Mouse (Mus musculus) 3134 (cell line): ENCODE measurements around the gene Tmem52b.
"Not testable (repeated sequence)": the region's sequence is repeated elsewhere in the genome, so short reads cannot be mapped to it uniquely, and the experiment has no call there.

Experiments
- DNase-seq: peaks from one replicate; pipeline ENCODE4 v3.0.0-alpha.2; 2011; ENCODE audit warnings: low spot score; ENCODE audit not compliant: insufficient read length; ENCODE audit errors: extremely low read depth

Gene Tmem52b

GRCm38 (mm10) chr6:129512367-129512766 lies at the start of gene Tmem52b:
TSS of gene Tmem52b (plus strand) at chr6:129512555.
- no peak for DNase-seq

- DNase-seq: no peak
Observed at GRCm38 (mm10) chr6:129471386-129471785, 41.0 kb upstream of the Tmem52b start.

GRCm38 (mm10) chr6:129472627-129473026 lies 39.7 kb upstream of the Tmem52b start:
- no peak for DNase-seq

- no peak for DNase-seq
Observed at GRCm38 (mm10) chr6:129476404-129477126, 35.8 kb upstream of the Tmem52b start.

DNA sequence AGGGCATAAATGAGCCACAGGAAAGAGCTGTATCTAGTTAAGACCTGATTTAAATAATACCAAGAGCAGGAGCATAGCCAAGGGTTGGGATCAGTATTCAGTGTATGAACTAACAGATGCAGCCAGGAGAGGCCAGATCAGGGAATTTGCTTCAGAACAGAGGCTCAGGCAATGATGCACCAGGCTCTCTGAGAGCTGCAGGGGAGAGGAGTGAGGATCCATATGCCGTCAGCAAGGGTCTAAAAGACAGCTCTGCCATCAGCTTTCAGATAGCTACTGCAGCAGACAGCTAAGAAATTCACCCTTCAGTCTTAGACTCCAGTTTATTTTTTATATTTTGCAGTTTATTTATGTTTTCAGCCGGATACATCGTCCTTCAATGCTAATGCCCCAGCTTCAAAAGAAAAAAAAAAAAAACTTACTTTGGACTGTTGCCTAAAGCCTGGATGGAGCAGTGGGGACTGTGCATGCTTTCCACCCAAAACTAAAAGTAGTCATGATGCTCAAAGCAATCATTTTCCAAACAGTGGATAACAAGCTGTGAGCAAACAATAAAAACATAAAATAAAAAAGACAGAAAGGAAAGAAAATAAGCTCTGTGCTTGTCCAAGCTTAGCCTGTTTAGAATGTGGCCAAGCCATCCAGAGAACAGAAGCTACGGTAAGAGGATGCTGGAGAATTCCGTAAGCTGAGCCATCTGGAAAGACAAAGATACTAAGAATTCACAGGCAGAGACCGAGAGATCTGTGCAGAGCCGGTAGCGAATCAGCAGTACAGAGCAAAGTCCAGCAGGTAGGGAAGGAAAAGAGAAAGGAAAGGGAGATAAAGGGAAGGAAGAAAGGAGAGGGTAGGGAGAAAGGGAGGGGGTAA lies 32.0 kb upstream of the Tmem52b start:
- no peak for DNase-seq

DNA sequence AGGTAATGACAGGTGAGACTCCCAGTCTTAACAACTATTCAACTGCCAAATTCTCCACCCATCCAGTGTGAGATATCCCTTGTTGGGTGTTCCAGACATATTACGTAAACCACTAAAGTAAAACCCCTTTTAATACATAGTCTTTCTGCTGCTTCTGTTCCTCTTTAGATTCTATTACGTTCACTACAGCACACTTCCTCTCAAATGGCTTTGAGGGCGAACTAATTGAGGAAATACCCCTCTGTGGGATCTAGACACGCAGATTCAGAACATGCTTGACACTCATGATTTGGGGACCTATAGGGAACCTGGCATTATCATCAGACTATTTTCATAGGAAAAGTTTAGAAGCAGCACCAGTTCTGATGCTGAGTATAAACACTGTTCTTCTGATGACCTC lies 17.4 kb upstream of the Tmem52b start:
- DNase-seq: no peak

DNA sequence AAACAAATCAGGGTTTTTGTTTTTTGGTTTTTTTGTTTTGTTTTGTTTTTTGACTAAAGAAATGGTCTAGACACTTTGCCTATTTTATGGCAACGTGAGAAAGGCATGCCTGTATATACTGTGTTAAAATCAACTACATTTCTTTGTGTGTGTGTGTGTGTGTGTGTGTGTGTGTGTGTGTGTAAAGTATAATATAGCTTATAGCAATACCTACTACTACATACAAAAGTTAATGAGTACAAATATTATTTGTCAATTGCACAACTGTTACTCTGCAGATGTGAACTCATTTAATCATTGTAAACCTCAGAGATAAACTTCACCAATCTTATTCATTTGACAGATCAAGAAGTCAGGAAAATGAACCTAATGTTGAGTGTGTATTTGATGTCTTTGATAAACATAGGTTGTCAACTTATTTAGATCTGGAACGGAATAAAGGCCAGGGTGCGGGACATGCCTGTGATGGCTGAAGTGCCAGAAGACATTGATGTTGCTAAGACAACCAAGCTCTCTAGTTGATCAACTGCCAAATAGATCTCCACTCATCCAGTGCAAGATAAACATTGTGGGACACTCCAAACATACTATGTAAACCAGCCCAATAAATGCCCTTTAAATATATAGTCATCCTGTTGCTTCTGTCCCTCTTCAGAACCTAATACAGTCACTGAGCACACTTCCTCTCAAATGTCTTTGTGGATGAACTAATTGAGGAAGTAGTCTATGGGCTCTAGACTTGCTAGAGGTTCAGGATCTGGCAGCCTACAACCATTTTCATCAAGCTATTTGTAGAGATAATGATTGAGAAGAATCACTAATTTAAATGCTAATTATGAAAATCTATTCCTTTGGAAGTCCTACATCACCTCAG lies 14.8 kb upstream of the Tmem52b start:
- DNase-seq: no peak

DNA sequence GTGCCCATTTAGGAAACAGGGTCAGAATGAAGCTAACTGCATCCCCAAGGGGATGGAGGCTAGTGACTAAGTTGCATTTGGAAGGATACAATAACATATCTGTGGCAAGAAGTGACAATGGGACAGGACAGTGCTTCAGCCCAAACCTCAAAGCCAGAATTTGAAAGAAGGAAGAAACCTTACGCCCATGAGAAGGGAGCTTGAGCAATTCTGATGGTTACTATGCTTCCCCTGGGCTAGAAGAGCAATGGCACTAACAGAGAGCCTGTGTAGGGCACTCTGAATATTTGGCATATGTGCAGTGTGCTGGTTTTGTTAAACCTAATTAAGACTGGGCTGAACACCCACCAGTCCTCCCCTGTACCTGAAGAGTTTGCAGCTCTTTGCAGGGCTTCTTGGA lies 12.8 kb upstream of the Tmem52b start:
- DNase-seq: not testable (repeated sequence)

GRCm38 (mm10) chr6:129503471-129503870 lies 8.9 kb upstream of the Tmem52b start:
- no peak for DNase-seq

DNA sequence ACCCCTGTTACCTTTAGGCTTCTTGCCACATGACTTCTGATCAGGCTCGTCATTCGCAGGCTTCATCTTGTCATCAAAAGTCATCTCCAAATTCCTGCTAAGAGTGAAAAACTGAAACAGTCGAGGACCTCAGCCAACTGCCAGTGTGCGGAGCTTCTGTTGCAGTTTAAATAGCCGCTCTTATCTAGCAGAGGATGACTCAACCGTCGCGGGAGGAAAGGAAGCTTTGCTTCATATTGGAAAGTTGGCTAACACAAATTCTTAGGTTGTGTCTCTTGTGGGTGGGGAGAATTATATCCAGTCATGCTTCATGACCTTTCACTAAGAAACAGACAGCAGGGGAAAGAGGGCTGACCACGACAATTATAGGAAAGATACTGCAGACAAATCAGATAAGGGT lies 5.3 kb upstream of the Tmem52b start, which contains the start of gene Olr1:
Olr1 (minus strand) TSS at position 142 of the 400 bp plus-strand sequence.
- peak; percentile 13 for DNase-seq

- DNase-seq: no peak
Observed at GRCm38 (mm10) chr6:129510120-129510911, 2.0 kb upstream of the Tmem52b start.

DNA sequence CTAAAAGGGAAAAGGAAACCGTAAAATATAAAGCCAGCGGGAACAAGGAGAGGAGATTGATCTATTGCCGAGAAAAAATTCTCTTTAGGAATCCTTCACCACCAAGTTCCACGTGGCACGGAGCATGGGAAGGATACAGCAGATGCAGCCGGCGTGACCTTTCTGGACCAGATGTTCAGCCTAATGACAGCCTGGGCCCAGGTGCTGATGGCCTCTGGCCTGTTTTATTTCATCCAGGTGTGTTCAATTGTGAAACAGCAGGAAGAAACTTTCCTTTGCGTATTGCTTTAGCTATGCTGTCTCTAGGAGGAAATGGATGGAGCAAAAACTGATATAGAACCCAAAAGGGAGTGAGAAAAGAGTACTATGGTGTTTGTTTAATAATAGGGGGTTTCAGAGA lies 513 bp downstream of the Tmem52b start:
- DNase-seq: no peak

- DNase-seq: no peak
Observed at GRCm38 (mm10) chr6:129513409-129513808, 1.1 kb downstream of the Tmem52b start.

- no peak for DNase-seq
Observed at GRCm38 (mm10) chr6:129514376-129514775, 2.0 kb downstream of the Tmem52b start.

- DNase-seq: no peak
Observed at GRCm38 (mm10) chr6:129515068-129515467, 2.7 kb downstream of the Tmem52b start.

DNA sequence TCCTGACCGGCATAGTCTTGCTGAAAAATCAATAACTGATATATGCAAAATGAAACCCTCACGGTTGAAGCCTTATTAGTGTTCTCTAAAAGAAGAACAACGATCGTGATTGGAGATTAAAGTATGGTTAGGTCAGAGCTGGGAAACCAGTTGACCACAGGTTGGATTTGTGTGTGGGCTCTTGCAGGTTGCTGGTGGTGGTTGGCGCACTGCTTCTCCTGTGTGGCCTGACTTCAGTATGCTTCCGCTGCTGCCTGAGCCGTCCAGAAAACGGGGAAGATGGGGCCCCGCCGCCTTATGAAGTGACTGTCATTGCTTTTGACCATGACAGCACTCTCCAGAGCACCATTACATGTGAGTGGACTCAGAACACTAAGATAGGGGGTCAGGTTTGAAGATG lies 4.0 kb downstream of the Tmem52b start:
- DNase-seq: no peak

GRCm38 (mm10) chr6:129517752-129518408 lies 5.5 kb downstream of the Tmem52b start:
- DNase-seq: peak; percentile 19

DNA sequence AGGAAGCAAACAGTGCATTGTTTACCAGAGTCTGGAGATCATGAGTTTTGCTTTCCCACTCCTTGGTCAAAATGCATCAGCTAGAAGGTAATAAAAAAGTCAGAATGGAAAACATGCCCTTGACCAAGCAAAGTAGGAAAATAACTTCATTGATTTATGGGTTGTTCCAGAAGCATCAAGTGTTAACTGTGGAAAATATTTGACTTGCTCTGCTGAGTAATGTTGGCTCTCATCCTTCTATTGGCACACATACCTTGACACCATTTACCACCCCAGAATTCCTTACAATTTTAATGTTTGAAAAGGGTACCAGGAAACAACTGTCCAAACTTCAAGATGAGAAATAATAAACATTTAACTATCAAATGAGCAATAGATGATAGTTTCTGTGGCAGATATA lies 13.7 kb downstream of the Tmem52b start:
- no peak for DNase-seq

DNA sequence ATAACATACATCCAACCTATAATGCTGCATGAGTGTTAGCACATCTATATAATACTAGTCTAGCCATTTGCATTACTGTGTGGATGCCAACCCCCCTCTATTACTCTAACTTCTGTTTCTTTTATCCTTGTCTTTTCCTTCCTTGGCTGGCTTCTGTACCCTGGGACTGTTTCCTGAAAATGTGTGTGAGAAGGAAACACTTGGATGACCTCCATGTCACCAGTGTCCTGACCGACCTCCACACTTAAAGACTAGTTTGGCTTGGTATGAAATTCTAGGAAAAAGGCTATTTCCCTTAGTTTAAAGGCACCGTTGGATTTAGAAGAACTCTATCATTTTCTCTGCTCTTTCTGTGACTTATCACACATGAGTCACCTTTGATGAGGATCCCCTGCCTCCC lies 15.1 kb downstream of the Tmem52b start:
- no peak for DNase-seq

DNA sequence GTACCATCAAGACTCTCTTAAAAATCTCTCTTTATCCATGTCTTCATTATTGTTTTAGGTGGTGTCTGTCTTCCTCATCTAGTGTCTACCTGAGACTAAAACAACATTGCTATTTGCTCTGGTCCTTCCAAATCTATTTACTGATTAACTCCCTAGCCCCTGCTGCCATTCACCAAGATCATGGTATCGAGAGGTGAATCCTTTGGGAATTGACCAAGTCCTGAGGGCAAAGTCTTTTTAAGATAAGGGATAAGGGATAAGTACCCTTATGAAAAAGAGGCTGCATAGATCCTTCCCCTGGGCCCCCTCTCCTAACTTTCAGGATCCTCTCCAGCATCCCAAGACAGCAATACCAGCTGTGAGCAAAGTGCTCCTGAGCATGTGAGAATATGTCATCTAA lies 17.2 kb downstream of the Tmem52b start:
- DNase-seq: no peak
